Comparison of ENCODE assay signal across 19 mouse cellular contexts in the genomic region with DNA sequence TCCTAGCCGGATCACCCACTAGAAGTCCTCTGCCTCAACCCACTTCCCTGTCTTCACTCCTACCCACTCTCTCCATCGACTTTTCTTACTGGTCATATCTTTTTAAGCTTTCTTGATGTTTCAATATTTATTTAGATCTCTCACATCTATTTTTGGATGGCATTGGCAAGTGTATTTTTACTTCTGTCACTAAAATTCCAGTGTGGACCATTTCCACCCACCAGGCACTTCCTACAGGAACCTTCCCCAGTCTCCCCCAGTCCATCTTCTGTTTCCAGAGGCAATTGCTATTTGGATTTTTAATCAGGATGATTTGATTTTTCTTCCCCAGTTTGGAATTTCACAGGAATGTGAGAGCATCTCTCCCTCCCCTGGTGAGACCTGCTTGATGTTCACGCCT. TPM values are rescaled to one million over a fixed set of nuclear protein-coding genes. Genes with fewer than 3 reads are reported as not detected.
DNase-seq lines count a peak whose midpoint lies in the region.
"Had no signal": no experiment of that assay in that cellular context is flagged by ENCODE, and none has a peak within 500 bp of the region (broad histone marks: within the 10 kb centered on the region; RNA-seq: fewer than 3 reads in every experiment).

No protein-coding gene starts in this region.

- H3K27ac ChIP-seq in heart, embryonic 10.5 days: no peak overlapping the region
- 0 out of 2 replicates have a peak overlapping the region, but pooled peaks have one; percentile 15 for H3K27ac ChIP-seq in macrophage
- H3K27ac ChIP-seq: embryonic facial prominence, embryonic 10.5 days; embryonic facial prominence, embryonic 12.5 days; forebrain, embryonic 13.5 days; forebrain, embryonic 15.5 days had no signal

- H3K36me3 ChIP-seq in heart, embryonic 10.5 days: no peaks in the 10 kb centered on the region
- no peaks in the 10 kb centered on the region for H3K36me3 ChIP-seq in macrophage (ENCODE audit: inconsistent target)
- H3K36me3 ChIP-seq: embryonic facial prominence, embryonic 10.5 days; embryonic facial prominence, embryonic 12.5 days; forebrain, embryonic 15.5 days had no signal

- DNase-seq in heart, embryonic 10.5 days (ENCODE audit: low spot score): peak; percentile 22
- no peak for DNase-seq in heart, postnatal 14 days
- peak; percentile 60 for DNase-seq in brain, adult 2 months (ENCODE audit: low read depth, low spot score)
- DNase-seq in layer of hippocampus, postnatal 10 days (ENCODE audit: low spot score in 2 of 2): no peak
- DNase-seq: adrenal gland, adult 2 months; adrenal gland, postnatal 10 days; adrenal gland, postnatal 25 days; cerebellum, adult 11-12 months; cerebellum, adult 2 months; cerebellum, adult 9-10 months; cerebellum, postnatal 10 days; cerebellum, postnatal 25 days; forebrain, postnatal 0 days had no signal

- 66% methylated on average over 3 of the region's 3 CpGs for WGBS in heart, embryonic 10.5 days
- 100% methylated on average over 3 of the region's 3 CpGs for WGBS in macrophage (ENCODE audit: missing documents)

- no peaks in the 10 kb centered on the region for H3K9me3 ChIP-seq in heart, embryonic 10.5 days
- H3K9me3 ChIP-seq: embryonic facial prominence, embryonic 10.5 days; embryonic facial prominence, embryonic 12.5 days; forebrain, embryonic 13.5 days; forebrain, embryonic 15.5 days had no signal

- no peaks in the 10 kb centered on the region for H3K4me1 ChIP-seq in heart, embryonic 10.5 days
- H3K4me1 ChIP-seq: embryonic facial prominence, embryonic 10.5 days; embryonic facial prominence, embryonic 12.5 days; forebrain, embryonic 13.5 days had no signal

- H3K4me3 ChIP-seq in heart, embryonic 10.5 days: no peak overlapping the region
- H3K4me3 ChIP-seq in macrophage (ENCODE audit: inconsistent target): no peak overlapping the region
- H3K4me3 ChIP-seq: embryonic facial prominence, embryonic 10.5 days; embryonic facial prominence, embryonic 12.5 days; forebrain, embryonic 13.5 days; forebrain, embryonic 15.5 days had no signal

- intact Hi-C loops in heart, postnatal 14 days (cut with DNase I): no loop called here

- H3K79me2 ChIP-seq in macrophage (ENCODE audit: inconsistent target): no peaks in the 10 kb centered on the region

- H3K27me3 ChIP-seq in heart, embryonic 10.5 days (ENCODE audit: insufficient read depth, poor library complexity, severe bottlenecking): no peaks in the 10 kb centered on the region
- H3K27me3 ChIP-seq: embryonic facial prominence, embryonic 12.5 days; forebrain, embryonic 13.5 days; forebrain, embryonic 15.5 days had no signal

RNA-seq across cellular contexts. Expression of a gene that starts 2.6 kb away (rescaled TPM):
- polyA plus RNA-seq in heart, embryonic 10.5 days (2016; fragmentation: Nextera tagmentation; extraction: Ambion mirVana): 2.4 and 9.7 TPM in 2 replicates
- 10 to 100 TPM; 10.4 to 10.9 TPM for total RNA-seq in heart, postnatal 14 days (2021)
- total RNA-seq in macrophage (2018; cell fraction: chromatin; rRNA removed): 100 to 1,000 TPM; 298 to 910 (median 469) TPM
- 100 to 1,000 TPM in 15 of 26 experiments, 10 to 100 TPM in 11; 81.2 to 152 (median 112) TPM for total RNA-seq in macrophage (2018; cell fraction: cytosol; rRNA removed)
- 1,000 to 10,000 TPM in 1 of 26 experiments, 100 to 1,000 TPM in 25; 194 to 1,029 (median 383) TPM for total RNA-seq in macrophage (2018; cell fraction: nucleus; rRNA removed)
- 107 to 216 TPM (median 113 TPM) in 3 replicates for polyA plus RNA-seq in macrophage (2018)
- 10 to 100 TPM; 37.8 to 45.1 TPM for total RNA-seq in layer of hippocampus, postnatal 10 days (2021)
- total RNA-seq: MEL had no signal

Comparison
In these comparisons a context has a peak if more than half of its experiments do, and no peak if none do; other contexts are left out.
1. DNase-seq: peak in heart, embryonic 10.5 days (single experiment) and brain, adult 2 months (single experiment); none in heart, postnatal 14 days (0 of 2) and layer of hippocampus, postnatal 10 days (0 of 2).